Mouse (Mus musculus) ovary, adult 18-20 months (tissue): ENCODE data around the gene Pi4k2a.

ENCODE experiments used
- DNase-seq: peaks from one replicate; pipeline ENCODE4 v3.0.0; 2022; ENCODE audit warnings: low spot score, mixed read lengths

The Pi4k2a gene

DNA sequence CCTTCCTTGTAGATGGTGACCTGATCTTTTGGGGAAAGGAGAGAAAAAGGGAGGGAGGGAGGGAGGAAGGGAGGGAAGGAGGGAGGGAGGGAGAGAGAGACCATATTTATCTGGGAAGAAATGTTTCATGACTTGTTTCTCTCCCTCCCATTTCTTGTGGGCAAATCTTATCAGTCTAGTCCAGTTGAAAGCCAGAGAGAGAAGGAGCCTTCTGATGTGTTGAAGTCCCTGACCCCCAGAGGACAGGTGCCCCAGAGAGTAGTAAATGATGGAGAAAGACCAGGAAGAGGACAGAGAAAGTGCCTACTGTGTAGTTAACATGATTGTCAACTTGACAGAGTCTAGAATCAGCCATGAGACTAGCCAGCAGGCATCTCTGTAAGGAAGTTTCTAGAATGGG lies 44.8 kb downstream of the Pi4k2a start:
- DNase-seq: no peak

DNA sequence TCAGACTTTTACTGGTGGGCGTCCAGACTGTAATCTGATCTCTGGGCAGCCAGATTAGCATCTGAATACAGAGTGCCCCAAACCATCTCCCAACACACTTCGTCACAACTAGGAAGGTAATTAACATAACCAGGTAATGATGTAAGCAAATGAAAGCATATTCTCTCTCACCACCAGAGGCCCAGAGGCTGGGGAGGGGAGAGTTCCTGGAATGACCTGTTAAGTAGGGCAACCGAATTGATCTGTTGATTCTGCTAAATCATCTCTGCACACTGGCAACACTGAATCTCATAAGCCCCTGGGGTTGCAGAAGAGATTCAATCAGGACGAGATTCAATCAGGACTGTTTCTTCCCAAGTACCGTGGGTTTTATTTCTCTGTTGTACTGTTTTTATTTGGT lies 45.9 kb downstream of the Pi4k2a start:
- DNase-seq: no peak

DNA sequence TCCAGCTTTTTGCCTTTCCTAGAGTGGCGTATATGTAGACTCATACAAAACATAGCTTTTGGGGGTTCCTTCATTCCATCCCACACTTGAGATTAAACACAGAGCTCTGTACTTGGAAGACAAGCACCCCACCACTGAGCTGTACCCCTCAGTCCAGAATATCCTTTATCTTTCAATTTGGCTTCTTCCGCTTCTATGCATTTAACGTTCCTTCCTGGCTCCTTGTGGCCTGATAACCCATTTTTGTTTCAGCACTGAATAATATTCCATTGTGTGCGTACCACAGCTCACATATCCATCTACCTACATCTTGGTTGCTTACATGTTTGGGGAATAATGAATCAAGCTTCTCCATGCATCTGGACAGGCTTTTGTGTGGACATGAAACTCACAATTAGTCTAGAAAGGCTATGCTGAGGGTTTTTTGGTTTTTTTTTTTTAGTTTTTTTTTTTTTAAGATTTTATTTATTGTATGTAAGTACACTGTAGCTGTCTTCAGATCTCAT lies 47.0 kb downstream of the Pi4k2a start:
- no peak for DNase-seq

DNA sequence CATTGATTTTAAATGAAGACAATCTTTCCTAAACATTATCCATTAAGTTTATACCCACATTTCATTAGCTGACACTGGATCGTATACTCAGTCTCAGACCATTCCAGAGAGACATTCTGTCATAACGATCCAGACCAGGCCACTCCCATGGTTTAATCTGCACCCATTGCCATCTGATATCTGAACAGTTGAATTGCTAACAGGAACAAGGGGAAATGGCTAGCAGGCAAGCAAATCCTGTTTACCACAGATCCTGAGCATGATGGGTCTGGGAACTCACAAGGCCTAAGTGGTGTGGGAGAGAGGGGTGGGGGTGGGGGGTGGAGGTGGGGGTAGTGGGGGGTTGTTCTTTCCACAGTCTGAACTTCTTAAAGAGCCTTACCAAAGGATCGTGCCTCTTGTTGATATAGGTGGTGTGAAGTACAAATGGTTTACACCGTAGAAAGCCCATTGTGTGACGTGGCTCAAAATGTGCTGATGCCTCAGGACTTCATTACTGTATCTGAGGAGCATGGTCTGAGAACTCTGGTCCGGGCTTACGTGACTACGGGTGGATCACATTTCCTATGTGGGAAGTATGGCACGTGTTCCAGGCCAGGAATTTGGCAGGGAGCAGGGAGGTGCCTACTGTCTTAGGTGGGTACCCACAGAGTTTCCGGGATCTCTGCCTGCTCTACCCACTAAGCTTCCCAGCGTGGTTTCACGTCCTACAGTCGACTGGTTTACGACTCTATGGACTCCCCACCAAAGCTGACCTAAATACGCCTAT lies 48.4 kb downstream of the Pi4k2a start:
- no peak for DNase-seq

DNA sequence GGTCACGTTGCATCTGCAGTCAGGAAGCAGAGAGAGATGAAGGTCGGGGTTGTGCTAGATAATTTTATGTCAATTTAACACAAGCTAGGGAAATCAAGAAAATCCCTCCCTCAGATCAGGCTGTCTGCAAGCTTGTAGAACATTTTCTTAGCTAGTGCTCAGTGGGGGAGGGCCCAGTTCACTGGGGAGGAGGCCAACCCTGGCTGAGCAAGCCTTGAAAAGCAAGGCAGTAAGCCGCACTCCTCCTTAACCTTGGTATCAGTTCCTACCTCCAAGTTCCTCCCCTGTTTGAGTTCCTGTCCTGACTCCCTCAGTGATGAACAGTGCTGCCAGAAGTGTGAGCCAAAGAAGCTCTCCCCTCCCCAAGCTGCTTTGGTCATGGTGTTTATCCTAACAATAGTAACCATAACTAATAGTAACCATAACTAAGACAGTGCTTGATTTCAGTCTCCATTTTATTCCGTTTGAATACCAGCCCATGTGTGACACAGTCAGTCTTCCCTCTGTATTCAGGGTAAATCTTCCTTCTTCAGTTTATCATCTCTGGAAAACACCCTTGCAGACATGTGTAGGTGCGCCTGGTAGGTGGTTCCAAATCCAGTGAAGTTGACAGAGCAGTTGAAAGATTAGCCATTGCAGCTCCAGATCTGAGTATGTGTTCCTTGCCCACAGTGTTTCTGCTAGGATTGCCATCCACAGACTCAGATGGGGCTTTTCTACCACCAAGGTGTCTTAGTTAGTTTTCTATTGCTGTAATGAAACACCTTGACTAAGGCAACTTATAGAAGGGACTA lies 49.7 kb downstream of the Pi4k2a start:
- DNase-seq: no peak

DNA sequence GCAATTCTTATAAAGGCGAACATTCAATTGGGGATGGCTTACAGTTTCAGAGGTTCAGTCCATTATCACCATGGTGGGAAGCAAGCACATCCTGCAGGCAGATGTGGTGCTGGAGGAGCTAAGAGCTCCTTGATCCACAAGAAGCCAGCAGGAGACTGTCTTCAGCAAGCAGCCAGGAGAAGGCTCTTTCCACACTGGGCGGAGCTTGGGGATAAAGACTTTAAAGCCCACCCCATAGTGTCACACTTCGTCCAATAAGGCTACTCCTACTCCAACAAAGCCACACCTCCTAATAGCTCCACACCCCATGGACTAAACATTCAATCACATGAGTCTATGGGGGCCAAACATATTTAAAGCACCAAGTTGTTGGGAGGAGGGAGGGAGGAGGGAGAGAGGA lies 51.7 kb downstream of the Pi4k2a start:
- DNase-seq: no peak

DNA sequence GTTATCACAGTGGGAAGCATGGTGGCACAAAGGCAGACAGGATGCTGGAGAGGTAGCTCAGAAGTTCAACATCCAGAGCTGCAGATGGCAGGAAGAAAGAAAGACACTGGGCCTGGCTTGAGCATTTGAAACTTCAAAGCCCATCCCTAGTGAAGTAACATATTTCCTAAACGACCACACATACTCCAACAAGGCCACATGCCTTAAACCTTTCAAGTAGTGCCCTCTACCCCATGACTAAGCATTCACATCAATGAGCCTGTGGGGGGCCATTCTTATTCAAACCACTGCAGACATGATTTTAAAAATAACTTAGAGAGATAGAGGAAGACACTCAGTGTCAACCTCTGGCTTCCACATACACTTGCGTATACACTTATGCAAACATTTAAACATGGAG lies 52.5 kb downstream of the Pi4k2a start:
- no peak for DNase-seq

DNA sequence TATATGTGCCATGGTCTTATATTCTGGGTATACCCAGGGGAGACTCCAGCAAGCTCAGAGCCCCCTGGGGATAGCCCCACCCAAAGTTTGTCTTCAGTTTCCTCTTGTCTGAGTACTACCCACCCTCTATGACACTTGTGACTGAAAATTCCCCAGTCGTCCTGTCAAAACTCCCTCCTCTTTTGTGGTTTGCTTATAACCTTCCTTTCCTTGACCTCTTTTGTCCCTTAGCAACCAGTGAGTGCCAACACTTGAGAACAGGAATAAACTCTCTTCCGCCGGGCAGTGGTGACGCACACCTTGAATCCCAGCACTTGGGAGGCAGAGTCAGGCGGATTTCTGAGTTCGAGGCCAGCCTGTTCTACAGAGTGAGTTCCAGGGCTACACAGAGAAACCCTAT lies 53.8 kb downstream of the Pi4k2a start:
- no peak for DNase-seq

DNA sequence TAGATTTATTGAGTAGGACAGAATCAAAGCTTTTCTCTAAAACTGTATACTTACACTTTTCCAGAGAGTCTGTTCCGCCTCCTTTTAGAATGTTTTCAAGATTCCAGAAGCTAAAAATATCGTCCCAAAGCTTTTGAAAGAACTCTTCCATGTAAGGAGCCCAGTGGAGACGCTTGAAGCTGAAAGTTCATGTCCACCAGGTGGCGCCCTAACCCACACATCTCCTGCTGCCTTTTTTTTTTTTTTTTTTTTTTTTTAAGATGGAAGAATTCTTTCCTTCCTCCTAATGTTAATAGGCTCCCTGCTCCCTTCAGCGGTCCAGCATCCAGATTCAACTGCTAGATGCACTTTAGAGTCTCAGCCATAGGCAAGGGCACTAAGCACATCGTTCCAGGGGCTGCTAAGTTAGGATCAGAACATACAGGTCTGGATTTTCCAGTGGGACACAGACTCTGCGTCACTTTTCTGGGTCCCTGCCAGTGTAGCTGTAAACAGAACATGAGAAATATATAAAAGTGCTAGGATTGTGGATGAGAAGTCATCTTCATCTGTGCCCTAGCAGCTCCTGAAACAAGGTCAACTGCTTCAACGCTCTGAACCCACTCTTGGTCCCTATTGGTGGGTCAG lies 54.4 kb downstream of the Pi4k2a start:
- peak; percentile 40 for DNase-seq

DNA sequence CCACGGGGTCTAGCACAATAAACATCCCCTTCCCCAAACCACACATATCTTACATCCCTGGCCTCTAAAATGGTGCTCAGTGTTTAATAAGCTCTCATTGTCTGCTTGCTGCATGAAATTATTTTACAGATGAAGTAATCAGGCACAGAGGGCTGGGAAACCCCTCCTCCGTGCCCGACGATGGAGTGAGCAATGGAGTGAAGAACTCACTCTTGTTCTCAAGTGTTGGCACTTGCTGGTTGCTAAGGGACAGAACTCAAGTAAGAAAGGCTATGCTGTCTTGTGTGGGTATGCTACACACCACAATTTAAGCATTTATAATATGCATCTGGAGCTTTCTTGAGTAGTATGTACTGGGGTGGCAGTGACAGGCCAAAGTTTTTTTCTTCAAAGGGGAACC lies 54.9 kb downstream of the Pi4k2a start:
- no peak for DNase-seq

DNA sequence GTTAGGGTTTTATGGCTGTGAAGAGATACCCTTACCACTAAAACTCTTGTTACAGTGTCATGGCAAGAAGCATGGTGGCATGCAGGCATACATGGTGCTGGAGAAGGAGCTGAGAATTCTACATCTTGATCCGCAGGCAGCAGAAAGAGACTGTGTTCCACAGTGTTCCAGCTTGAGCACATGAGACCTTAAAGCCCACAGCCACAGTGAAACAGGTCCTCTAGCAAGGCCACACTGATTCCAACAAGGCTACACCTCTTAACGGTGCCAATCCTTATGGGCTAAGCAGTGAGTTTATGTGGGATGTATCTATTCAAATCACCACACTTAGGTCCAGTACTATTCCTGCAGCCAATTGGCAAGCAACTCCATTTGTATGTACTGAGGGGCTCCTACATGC lies 55.5 kb downstream of the Pi4k2a start:
- DNase-seq: no peak

DNA sequence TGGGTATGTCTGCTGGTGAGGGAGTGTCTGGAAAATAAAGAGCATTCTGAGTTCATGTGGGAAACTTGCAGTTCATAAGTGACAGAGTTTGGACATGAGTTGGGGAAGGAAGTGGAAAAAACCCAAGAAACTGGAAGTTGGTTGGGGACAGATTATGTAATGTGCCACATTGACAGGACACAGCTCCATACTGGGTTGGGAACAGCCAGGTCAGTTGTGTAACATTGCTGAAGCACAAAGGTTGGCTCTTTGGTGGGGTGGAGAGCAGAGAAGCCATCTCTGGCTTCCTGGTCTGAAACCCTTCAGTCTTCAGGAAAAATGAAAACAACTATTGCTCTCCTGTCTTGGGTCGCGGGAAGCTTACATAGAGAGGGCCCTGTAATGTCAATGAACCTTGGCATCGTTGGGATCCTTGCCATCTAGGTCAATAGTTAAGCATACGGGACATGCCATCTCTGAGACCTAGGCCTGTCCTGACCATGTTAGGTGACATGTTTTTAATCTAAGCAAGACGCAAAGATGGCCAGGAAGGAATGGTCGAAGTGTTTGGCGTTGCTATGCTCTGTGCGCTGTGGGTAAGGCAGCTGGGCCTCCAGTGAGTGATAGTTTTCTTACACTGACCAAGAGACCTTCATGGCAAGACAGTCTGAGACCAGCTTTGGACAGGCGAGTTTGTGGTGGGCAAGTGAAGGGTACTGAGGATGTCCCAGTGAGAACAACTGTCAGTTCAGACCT lies 56.2 kb downstream of the Pi4k2a start:
- no peak for DNase-seq

DNA sequence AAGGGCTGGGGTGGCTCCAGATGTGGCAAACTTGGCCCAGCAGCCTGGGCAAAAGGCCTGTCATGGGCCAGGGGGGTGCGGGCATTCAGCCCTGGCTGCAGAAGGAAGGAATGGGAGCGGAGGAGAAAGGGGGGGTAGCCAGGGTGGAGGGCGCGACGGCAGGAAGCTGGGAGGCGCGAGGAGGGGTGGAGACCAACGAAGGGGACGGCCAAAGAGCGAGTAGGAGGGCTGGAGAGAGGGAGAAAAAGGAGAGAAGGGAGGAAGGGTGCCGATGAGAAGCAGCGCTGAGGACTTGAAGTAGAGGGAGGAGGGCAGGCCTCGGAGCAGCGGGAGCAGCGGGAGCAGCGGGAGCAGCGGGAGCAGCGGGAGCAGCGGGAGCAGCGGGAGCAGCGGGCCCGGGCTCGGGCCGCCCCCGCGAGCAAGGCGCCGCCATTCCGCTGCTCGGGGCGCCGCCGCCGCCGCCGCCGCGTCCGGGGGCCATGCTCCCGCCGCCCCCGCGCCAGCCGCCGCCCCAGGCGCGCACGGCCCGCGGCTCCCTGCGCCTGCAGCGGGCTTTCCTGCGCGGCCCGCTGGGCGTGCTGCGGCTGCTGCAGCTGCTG lies 57.0 kb downstream of the Pi4k2a start, which contains the start of gene Marveld1:
Gene Marveld1, plus strand, starts transcription at position 231 of the 599 bp plus-strand sequence.
- DNase-seq: peak; percentile 80

DNA sequence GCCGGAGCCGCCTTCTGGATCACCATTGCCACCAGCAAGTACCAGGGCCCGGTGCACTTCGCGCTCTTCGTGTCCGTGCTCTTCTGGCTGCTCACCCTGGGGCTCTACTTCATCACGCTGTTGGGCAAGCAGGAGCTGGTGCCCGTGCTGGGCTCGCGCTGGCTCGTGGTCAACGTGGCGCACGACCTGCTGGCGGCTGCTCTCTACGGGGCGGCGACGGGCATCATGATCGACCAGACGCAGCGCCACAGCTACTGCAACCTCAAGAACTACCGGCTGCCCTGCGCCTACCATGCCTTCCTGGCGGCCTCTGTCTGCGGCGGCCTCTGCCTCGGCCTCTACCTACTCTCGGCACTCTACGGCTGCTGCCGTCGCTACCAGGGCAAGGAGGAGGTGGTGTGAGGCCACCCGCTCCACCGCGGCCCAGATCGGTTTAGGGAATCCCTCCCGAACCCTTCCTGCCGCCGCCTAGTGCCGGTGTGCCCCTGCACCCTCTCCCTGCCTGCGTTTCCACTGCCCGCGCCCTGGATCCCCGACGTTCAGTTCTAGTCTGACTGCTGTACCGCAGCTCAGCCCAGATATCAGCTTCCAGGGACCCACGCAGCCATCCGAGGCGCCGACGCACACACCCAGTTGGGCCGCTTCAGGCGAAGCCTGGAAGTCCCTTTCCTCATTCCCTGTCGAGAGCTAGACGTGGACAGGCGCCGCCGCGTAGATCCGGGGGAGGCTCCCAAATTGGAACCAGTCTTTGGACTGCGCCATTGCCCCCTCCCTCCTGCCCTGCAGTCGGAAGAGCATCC lies 57.7 kb downstream of the Pi4k2a start:
- DNase-seq: peak; percentile 42

DNA sequence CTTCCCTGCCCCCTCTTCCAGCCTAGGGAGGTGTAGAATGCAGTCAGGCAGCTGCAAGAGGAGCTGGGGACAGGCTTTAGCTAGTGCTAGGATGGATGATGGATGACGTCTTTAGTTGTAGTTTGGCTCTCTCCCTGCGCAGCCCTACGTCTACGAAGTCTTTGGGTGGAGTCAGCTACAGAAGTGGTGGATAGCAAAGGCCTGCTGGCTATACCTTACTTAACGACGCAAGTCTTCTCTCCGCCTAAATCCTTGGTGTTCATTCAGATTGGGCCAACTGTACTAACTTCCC lies 58.2 kb downstream of the Pi4k2a start:
- no peak for DNase-seq

DNA sequence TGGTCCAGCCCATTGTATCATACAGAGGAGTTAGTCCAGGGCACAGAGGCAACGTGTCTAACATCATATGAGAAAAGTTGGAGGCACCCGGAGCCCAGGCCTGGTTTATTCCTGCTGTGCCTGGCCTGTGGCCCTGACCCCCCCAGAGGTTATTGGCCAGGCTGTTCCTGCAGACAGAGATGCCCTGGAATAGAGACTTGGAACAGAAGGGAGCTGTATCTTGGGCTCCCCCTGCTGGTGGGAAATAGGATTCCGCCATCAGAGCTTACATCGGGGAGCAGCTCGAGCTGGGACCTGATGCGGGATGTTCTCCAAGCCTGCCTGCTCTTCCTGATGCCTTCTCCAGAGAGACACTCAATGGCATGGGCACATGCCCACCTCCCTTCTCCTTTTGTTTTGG lies 61.7 kb downstream of the Pi4k2a start:
- peak; percentile 64 for DNase-seq

DNA sequence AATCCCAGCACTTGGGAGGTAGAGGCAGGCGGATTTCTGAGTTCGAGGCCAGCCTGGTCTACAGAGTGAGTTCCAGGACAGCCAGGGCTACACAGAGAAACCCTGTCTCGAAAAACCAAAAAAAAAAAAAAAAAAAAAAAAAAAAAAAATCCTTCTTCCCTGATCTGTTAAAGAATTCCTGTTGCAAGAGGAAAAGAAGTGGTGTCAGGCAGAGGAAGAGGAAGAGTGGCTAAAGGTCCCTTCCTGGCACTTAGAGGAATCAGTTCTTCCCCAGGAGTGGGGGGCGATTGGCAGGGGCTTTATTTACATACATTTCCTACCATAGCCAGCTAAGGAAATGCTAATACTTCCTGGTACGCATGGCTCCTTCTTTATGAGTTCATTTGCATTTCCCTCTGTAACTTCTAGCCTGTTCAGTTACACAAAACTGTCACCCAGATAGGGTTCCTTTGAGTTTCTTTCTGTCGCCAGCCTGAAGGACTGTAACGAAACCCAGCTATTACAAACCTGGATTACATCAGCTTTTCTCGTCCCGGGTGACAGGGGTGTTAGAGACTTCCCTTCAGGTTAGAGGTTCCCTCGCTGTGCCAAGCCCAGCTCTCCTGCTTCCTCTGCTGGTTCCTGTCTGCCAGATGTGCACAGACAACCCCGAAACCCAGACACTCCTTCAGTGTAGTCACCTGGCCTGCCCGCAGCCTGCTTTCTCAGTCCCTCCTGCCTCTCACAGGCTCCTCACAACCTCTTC lies 67.4 kb downstream of the Pi4k2a start:
- no peak for DNase-seq

DNA sequence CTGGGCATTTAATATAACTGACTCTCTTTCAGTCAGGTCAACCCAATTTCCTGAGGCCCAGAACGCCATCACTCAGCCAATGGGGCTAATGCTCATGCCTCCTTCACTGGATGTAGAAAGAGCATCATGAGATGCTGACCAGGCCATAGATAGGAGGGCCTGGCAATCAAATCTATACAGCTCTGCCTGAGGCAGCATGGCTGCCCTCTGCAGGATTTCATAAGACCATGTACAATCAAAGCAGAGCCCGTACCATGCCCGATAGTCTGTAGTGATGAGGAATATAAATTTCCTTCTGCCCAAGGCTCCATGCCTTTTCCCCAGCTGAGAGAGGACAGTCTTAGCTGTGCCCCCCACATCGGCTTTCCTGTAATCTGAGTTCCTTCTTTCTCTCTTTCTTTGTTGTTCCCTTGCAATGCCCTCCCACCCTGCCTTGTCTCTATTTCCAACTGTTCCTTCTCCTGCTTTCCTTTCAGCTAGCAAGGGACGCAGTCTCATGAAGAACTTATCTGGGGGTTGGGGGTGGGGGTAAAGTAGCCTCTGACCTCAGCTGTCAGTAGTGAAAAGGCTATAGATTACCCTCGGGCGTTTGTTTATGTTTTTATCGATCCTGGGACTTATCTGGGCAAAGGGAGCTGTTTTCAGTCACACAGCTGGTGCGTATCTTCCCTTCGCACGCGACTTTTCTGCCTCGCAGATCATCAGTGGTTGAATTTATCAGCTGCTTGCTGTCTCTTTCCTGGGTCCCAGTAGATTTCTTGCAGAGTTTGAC lies 68.2 kb downstream of the Pi4k2a start:
- no peak for DNase-seq

DNA sequence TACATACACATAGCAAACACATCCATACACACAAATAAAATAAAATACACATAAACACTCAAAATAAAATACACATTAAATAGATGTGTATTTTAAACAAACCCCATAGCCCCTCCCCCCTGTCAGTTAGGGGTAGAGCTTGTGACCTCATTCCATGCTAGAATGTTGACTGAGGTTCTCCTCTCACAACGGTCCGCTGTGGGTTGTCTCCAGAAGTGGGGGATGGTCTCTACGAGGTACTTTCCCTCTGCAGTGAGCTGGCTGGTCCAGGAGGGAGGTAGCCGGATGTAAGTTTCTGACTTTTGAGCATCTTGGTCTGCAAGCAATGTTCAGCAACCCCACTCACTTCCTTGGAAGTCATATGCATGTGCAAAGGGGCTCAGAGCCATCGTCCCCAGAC lies 73.5 kb downstream of the Pi4k2a start, which contains the start of gene Zfyve27:
Gene Zfyve27, plus strand, starts transcription at position 188 of the 400 bp plus-strand sequence.
- no peak for DNase-seq
